8 mouse cellular contexts compared by ENCODE assay signal in the genomic region with DNA sequence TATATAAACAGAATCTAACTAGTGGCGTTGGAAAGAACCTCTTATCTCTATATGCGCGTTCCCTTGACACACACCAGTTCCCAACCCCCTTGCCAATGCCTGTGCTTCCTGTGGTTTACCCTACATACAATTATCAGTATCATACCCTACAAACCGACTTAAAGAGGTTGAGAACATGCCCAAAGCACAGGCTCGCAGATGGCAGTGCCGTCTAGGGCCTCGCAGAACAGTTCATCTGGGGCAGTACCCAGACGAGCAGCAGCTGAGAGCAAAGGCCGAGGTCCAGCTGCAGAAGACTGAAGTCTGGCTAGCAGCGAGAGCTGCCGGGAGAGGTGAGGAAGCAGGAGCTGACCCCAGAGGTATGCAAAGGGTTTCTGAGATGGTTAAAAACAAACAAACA. TPM values are rescaled to one million over a fixed set of nuclear protein-coding genes. Genes with fewer than 3 reads are reported as not detected.
A peak's percentile ranks its signal among the peaks of the same experiment; 100 is the strongest.
DNase-seq lines count a peak whose midpoint lies in the region; ATAC-seq and TF ChIP-seq lines count a peak whose summit lies in the region.

No protein-coding gene starts in this region.

- H3K27me3 ChIP-seq in C2C12 (ENCODE audit: control insufficient read depth, insufficient read depth, insufficient read length), result no peaks in the 10 kb centered on the region
- no peaks in the 10 kb centered on the region for H3K27me3 ChIP-seq in intestine, embryonic 15.5 days (replicated peaks)
- H3K27me3 ChIP-seq in liver, embryonic 12.5 days (replicated peaks), result no peaks in the 10 kb centered on the region
- no peaks in the 10 kb centered on the region for H3K27me3 ChIP-seq in forebrain, embryonic 11.5 days (ENCODE audit: control insufficient read depth, insufficient read depth, low read length)

- no peak overlapping the region for H3K9ac ChIP-seq in intestine, embryonic 15.5 days
- H3K9ac ChIP-seq in liver, embryonic 12.5 days, result peak overlapping the region; percentile 37
- H3K9ac ChIP-seq in forebrain, embryonic 11.5 days (ENCODE audit: low read length), result no peak overlapping the region

- peak overlapping the region; percentile 30 for H3ac ChIP-seq in C2C12 (ENCODE audit: control insufficient read depth, insufficient read length, low read depth)

- H3K4me3 ChIP-seq in gastrocnemius, adult 2 months, result peak overlapping the region; percentile 57
- no peak overlapping the region for H3K4me3 ChIP-seq in C2C12 (ENCODE audit: insufficient read depth, poor library complexity, severe bottlenecking)
- H3K4me3 ChIP-seq in intestine, embryonic 15.5 days (replicated peaks), result no peak overlapping the region
- H3K4me3 ChIP-seq in liver, embryonic 12.5 days, result peak overlapping the region; percentile 22
- no peak overlapping the region for H3K4me3 ChIP-seq in forebrain, embryonic 11.5 days (ENCODE audit: low read depth, low read length)

- intact Hi-C loops in gastrocnemius, adult 2 months (cut with DNase I), result no loop called here
- intact Hi-C loops in gastrocnemius, postnatal 36 days (cut with DNase I), result no loop called here

- H3K79me3 ChIP-seq in C2C12 (ENCODE audit: low read depth), result peaks cover 11% of the 10 kb centered on the region

- ATAC-seq in intestine, embryonic 15.5 days, result peak; percentile 35; the same call in 1 of the 2 replicates
- ATAC-seq in liver, embryonic 12.5 days, result peak; percentile 80
- no peak for ATAC-seq in forebrain, embryonic 11.5 days (replicated peaks; ENCODE audit: low FRiP score)

- no peak for DNase-seq in gastrocnemius, adult 2 months
- DNase-seq in gastrocnemius, postnatal 36 days, result no peak
- no peak for DNase-seq in adrenal gland, postnatal 10 days
- DNase-seq in layer of hippocampus, postnatal 25 days (ENCODE audit: extremely low spot score in 1 of 2, low spot score in 1 of 2), result no peak
- no peak for DNase-seq in forebrain, embryonic 11.5 days (ENCODE audit: low spot score)

- H3K27ac ChIP-seq in gastrocnemius, adult 2 months, result peak overlapping the region; percentile 90
- peak overlapping the region; percentile 71 for H3K27ac ChIP-seq in intestine, embryonic 15.5 days
- peak overlapping the region; percentile 80 for H3K27ac ChIP-seq in liver, embryonic 12.5 days
- H3K27ac ChIP-seq in forebrain, embryonic 11.5 days (ENCODE audit: low read depth, low read length), result no peak overlapping the region

- peaks cover 16% of the 10 kb centered on the region for H3K4me1 ChIP-seq in intestine, embryonic 15.5 days (replicated peaks)
- H3K4me1 ChIP-seq in liver, embryonic 12.5 days, result peaks cover 66% of the 10 kb centered on the region
- no peaks in the 10 kb centered on the region for H3K4me1 ChIP-seq in forebrain, embryonic 11.5 days (replicated peaks; ENCODE audit: control insufficient read depth, insufficient read depth, low read length)

- no peak overlapping the region for H3K4me2 ChIP-seq in intestine, embryonic 15.5 days (replicated peaks)
- H3K4me2 ChIP-seq in liver, embryonic 12.5 days, result peak overlapping the region; percentile 59
- no peak overlapping the region for H3K4me2 ChIP-seq in forebrain, embryonic 11.5 days (ENCODE audit: low read depth, low read length, severe bottlenecking)

- no peak for TF ChIP-seq CTCF in gastrocnemius, adult 2 months (IDR thresholded peaks at IDR 0.05)
- TF ChIP-seq CTCF in C2C12 (IDR thresholded peaks at IDR 0.05; ENCODE audit: control insufficient read depth, insufficient read depth, insufficient read length), result no peak

- H3K79me2 ChIP-seq in C2C12 (ENCODE audit: control insufficient read depth, insufficient read depth), result peaks cover 14% of the 10 kb centered on the region

- H3K9me3 ChIP-seq in intestine, embryonic 15.5 days, result no peaks in the 10 kb centered on the region
- H3K9me3 ChIP-seq in liver, embryonic 12.5 days (replicated peaks), result no peaks in the 10 kb centered on the region
- H3K9me3 ChIP-seq in forebrain, embryonic 11.5 days (ENCODE audit: control insufficient read depth, low read length), result no peaks in the 10 kb centered on the region

- H3K36me3 ChIP-seq in C2C12 (ENCODE audit: control insufficient read depth, insufficient read depth), result no peaks in the 10 kb centered on the region
- H3K36me3 ChIP-seq in intestine, embryonic 15.5 days, result no peaks in the 10 kb centered on the region
- 0 out of 2 replicates have a peak, but pooled peaks cover 2% of the 10 kb centered on the region for H3K36me3 ChIP-seq in liver, embryonic 12.5 days
- H3K36me3 ChIP-seq in forebrain, embryonic 11.5 days (ENCODE audit: control insufficient read depth, insufficient read depth, low read length), result no peaks in the 10 kb centered on the region

- WGBS in intestine, embryonic 15.5 days, result 38% methylated on average over 11 of the region's 11 CpGs
- 4% methylated on average over 11 of the region's 11 CpGs for WGBS in liver, embryonic 12.5 days (ENCODE audit: insufficient replicate concordance)
- WGBS in forebrain, embryonic 11.5 days, result 84% methylated on average over 11 of the region's 11 CpGs

TF ChIP-seq in C2C12, 6 proteins besides CTCF, POLR2A, EP300 and RAD21:
- TF ChIP-seq MYOG (IDR thresholded peaks at IDR 0.05; ENCODE audit: control insufficient read depth, extremely low read depth, insufficient read length) (no peak), USF1 (IDR thresholded peaks at IDR 0.05; ENCODE audit: low read depth) (no peak), MYOD1 (IDR thresholded peaks at IDR 0.05; ENCODE audit: control insufficient read depth, insufficient read length, low read depth) (no peak), FOSL1 (IDR thresholded peaks at IDR 0.05; ENCODE audit: insufficient read depth, low read length, poor library complexity, severe bottlenecking) (no peak), MAX (IDR thresholded peaks at IDR 0.05) (no peak), CEBPB (IDR thresholded peaks at IDR 0.05; ENCODE audit: low read depth) (no peak)

RNA-seq across cellular contexts. Expression of gene Crtc3, which starts 21.5 kb away (rescaled TPM):
- total RNA-seq in gastrocnemius, adult 2 months (2021), result 10 to 100 TPM; 12.0 to 13.1 TPM
- 10 to 100 TPM; 10.2 to 10.3 TPM for total RNA-seq in gastrocnemius, postnatal 36 days (2021)
- 6.4 TPM for polyA plus RNA-seq in C2C12 (2012; fragmentation: generic; extraction: Trizol)
- polyA plus RNA-seq in intestine, embryonic 15.5 days (2015; fragmentation: Nextera tagmentation; extraction: Ambion mirVana), result 15.5 and 15.8 TPM in 2 replicates
- polyA plus RNA-seq in liver, embryonic 12.5 days (2016; fragmentation: Nextera tagmentation; extraction: Ambion mirVana), result 7.0 and 7.1 TPM in 2 replicates
- total RNA-seq in adrenal gland, postnatal 10 days (2021), result 10 to 100 TPM; 19.0 to 26.8 TPM
- 10 to 100 TPM; 15.5 to 24.9 TPM for total RNA-seq in layer of hippocampus, postnatal 25 days (2021)
- polyA plus RNA-seq in forebrain, embryonic 11.5 days (2014; fragmentation: Nextera tagmentation; extraction: Ambion mirVana), result 11.9 and 15.5 TPM in 2 replicates

Comparison
In these comparisons a context has a peak if more than half of its experiments do, and no peak if none do; other contexts are left out.
1. H3K4me3 ChIP-seq: peak in gastrocnemius, adult 2 months (single experiment) and liver, embryonic 12.5 days (single experiment); none in C2C12 (single experiment), intestine, embryonic 15.5 days (single experiment) and forebrain, embryonic 11.5 days (single experiment).